Mouse (Mus musculus) forebrain, embryonic 14.5 days (tissue): Measurements from ENCODE around the gene Thpo. TPM values are rescaled to one million over a fixed set of nuclear protein-coding genes. Genes with fewer than 3 reads are reported as not detected.

Source experiments
- ATAC-seq: fragments of 200-750 bp; cut with Nextera tagmentation; 2 replicates; pipeline ENCODE4 v1.8.0; 2017; ENCODE audit warnings: mild to moderate bottlenecking, moderate library complexity
- DNase-seq: peaks from one replicate; pipeline ENCODE4 v3.0.0-alpha.2; 2015; ENCODE audit warnings: low spot score
- H3K27ac ChIP-seq: fragments of 300-500 bp; sonication (generic); 2 replicates; pipeline ENCODE4 v1.5.1; 2014; ENCODE audit warnings: low read depth, mild to moderate bottlenecking, control low read depth, low read length, moderate library complexity
- H3K27me3 ChIP-seq: fragments of 300-500 bp; sonication (generic); replicated peaks from 2 replicates; pipeline ENCODE4 v1.6.1; 2014; ENCODE audit warnings: low read length, control low read depth, mixed read lengths; ENCODE audit not compliant: control insufficient read depth, insufficient read depth
- H3K36me3 ChIP-seq: fragments of 300-500 bp; sonication (generic); 2 replicates; pipeline ENCODE4 v1.6.1; 2014; ENCODE audit warnings: low read length, control low read depth; ENCODE audit not compliant: control insufficient read depth, insufficient read depth
- H3K4me1 ChIP-seq: fragments of 300-500 bp; sonication (generic); 2 replicates; pipeline ENCODE4 v1.6.1; 2014; ENCODE audit warnings: antibody characterized with exemption, low read length, control low read depth; ENCODE audit not compliant: control insufficient read depth, insufficient read depth
- H3K4me2 ChIP-seq: fragments of 300-500 bp; sonication (generic); 2 replicates; pipeline ENCODE4 v1.6.1; 2014; ENCODE audit warnings: mild to moderate bottlenecking, control low read depth, low read length
- H3K4me3 ChIP-seq: fragments of 300-500 bp; sonication (generic); 2 replicates; pipeline ENCODE4 v1.5.1; 2014; ENCODE audit warnings: low read depth, low read length, control low read depth
- H3K9ac ChIP-seq: fragments of 300-500 bp; sonication (generic); 2 replicates; pipeline ENCODE4 v1.6.1; 2014; ENCODE audit warnings: mild to moderate bottlenecking, low read length, control low read depth, moderate library complexity
- H3K9me3 ChIP-seq: fragments of 300-500 bp; sonication (generic); replicated peaks from 2 replicates; pipeline ENCODE4 v1.6.1; 2016; ENCODE audit warnings: low read length, control low read depth, mixed read lengths; ENCODE audit not compliant: control insufficient read depth
- WGBS: fragments of 180-500 bp; shearing (Covaris S2); extraction: QIAGEN DNeasy Blood & Tissue Kit; methylation state at CpG from one replicate; pipeline ENCODE4 v1.1.7; 2014; 5-methylcytosine and 5-hydroxymethylcytosine counted together
- polyA plus RNA-seq: library from polyadenylated mRNA; unstranded; fragments of >200 nt; fragmentation: Nextera tagmentation; extraction: Ambion mirVana; gene quantifications from 2 replicates; pipeline ENCODE4 v1.2.1, GENCODE M21; 2014

The Thpo gene
- polyA plus RNA-seq, 1 experiment from 2014 or later, result 0.25 TPM

DNA sequence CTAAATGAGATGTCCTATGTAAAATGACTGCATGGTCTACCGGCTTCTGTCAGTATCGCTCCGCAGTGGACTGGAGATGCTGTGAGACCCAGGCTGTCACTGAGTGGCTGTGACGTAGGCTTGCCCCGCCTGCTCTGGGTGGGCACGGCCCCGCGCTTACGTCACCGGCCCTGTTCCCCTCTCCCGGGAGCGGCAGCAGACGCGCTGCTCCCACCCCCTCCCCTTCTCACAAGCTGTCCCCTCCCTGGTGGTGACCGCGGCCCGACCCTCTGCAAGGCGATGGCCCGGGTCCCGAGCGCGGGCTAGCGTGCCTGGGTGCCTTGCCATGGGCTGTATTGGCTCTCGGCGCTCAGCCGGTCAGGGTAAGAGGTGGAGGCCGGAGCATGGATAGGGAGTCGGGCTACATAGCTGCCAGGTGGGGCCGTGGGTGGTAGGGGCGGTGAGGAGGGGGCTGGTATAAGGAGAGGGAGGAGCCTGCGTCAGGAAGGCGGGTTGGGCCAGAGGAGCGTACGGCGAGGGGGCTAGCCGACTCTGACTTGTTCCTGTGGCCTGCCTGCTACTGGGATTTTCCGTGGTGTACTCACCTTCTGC is 41.1 kb downstream of the Thpo start, which contains the start of gene Fam131a:
TSS of gene Fam131a (plus strand) at position 131 of the 591 bp plus-strand sequence.
- Histone ChIP-seq H3K4me3 (peak within 1 kb of the TSS; percentile 57), H3K4me2 (peak within 1 kb of the TSS; percentile 88), H3K27ac (peak within 1 kb of the TSS; percentile 93), H3K27me3 (no peaks in the 10 kb centered on the region), H3K36me3 (peaks cover 41% of the 10 kb centered on the region), H3K9ac (peak within 1 kb of the TSS; percentile 79), H3K9me3 (no peaks in the 10 kb centered on the region), H3K4me1 (peaks cover 21% of the 10 kb centered on the region)
- peak; percentile 93 for ATAC-seq
- WGBS, result under 1% methylated on average over 37 of the region's 37 CpGs
- peak; percentile 96 for DNase-seq

DNA sequence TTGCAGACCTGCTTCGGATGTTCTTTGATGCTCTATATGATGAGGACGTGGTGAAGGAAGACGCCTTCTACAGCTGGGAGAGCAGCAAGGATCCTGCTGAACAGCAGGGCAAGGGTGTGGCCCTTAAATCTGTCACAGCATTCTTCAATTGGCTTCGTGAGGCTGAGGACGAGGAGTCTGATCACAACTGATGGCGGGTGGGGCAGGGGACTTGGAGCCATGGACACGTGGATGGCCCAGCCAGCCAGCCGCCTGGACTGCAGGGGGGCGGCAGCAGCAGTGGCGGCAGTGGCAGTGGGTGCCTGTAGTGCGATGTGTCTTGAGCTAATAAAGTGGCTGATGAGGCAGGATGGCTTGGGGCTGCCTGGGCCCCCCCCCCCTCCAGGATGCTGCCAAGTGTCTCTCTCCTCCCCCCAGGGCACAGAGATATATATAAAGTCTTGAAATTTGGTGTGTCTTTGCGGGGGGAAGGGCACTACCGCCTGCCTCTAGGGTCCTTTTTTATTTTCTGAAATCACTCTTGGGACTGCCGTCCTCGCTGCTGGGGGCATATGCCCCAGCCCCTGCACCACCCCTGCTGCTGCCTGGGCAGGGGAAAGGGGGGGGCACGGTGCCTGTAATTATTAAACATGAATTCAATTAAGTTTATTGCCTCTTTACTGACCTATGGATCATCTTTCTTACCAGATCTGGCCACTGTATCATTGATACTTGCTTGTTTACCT is 41.9 kb downstream of the Thpo start:
- peaks cover 21% of the 10 kb centered on the region for H3K4me1 ChIP-seq
- WGBS, result 47% methylated on average over 16 of the region's 16 CpGs
- peak overlapping the region; percentile 79; the same call in 1 of the 2 replicates for H3K9ac ChIP-seq
- DNase-seq (no peak), ATAC-seq (no peak)
- peak overlapping the region; percentile 88; the same call in 1 of the 2 replicates for H3K4me2 ChIP-seq
- H3K4me3 ChIP-seq, result 0 out of 2 replicates have a peak overlapping the region, but pooled peaks have one; percentile 57
- no peaks in the 10 kb centered on the region for H3K27me3 ChIP-seq
- H3K36me3 ChIP-seq, result peaks cover 49% of the 10 kb centered on the region
- no peaks in the 10 kb centered on the region for H3K9me3 ChIP-seq
- peak overlapping the region; percentile 93 for H3K27ac ChIP-seq

DNA sequence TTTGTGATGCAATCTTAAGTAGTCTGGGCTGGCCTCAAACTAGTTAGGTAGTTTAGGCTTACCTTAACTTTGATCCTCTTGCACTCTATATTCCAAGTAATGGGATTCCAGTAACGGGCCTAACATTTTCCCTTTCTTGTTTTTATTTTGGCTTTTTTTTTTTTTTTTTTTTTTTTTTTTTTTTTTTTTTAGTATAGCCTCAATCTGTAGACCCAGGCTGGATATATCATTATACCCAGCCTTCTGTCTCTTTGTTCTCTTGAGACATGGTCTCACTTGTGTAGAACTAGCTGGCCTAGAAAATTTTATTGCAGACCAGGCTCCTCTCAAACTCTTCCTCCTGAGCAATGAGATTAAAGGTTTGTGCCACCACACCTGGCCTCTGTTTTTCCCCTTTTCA is 42.7 kb downstream of the Thpo start:
- no peak for DNase-seq

DNA sequence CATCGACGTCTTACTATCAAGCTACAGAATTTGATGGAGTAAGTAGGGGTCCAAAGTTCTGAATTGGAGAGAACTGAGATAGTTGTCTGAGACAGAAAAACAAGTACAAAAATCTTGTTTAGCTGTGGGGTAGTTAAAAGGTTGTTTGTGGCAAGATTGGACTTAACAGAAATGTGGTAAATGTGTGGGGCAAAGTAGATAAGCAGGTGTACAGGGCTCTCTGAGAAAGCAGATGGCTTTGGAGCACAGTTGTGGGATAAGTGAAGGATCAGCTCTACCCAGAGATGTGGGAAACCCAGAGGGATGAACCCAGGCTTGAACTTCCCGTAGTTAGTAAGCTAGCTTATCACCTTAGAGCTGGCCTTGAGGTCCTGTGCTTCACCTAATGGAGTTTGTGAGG is 43.5 kb downstream of the Thpo start:
- H3K36me3 ChIP-seq, result peaks cover 65% of the 10 kb centered on the region

More for the DNA sequence above, 42.7 kb downstream of the Thpo start:
- no peak for ATAC-seq
- H3K27ac ChIP-seq, result no peak overlapping the region
- WGBS, result 89% methylated on average over 1 of the region's 1 CpGs
- H3K4me1 ChIP-seq, result peaks cover 18% of the 10 kb centered on the region
- H3K4me2 ChIP-seq, result no peak overlapping the region
- H3K9ac ChIP-seq, result no peak overlapping the region
- peaks cover 57% of the 10 kb centered on the region for H3K36me3 ChIP-seq
- no peak overlapping the region for H3K4me3 ChIP-seq
- no peaks in the 10 kb centered on the region for H3K9me3 ChIP-seq
- H3K27me3 ChIP-seq, result no peaks in the 10 kb centered on the region

GRCm38 (mm10) chr16:20677974-20678675 is 56.2 kb downstream of the Thpo start:
- H3K9ac ChIP-seq, result no peak overlapping the region
- no peak for ATAC-seq
- no peak overlapping the region for H3K4me2 ChIP-seq
- no peak overlapping the region for H3K4me3 ChIP-seq
- WGBS, result 65% methylated on average over 10 of the region's 10 CpGs
- H3K9me3 ChIP-seq, result no peaks in the 10 kb centered on the region
- peaks cover 9% of the 10 kb centered on the region for H3K4me1 ChIP-seq
- peak; percentile 47 for DNase-seq
- peaks cover 84% of the 10 kb centered on the region for H3K36me3 ChIP-seq
- H3K27ac ChIP-seq, result no peak overlapping the region
- no peaks in the 10 kb centered on the region for H3K27me3 ChIP-seq

More for the DNA sequence above, 43.5 kb downstream of the Thpo start:
- Histone ChIP-seq H3K9ac (no peak overlapping the region), H3K4me1 (peaks cover 15% of the 10 kb centered on the region), H3K4me2 (no peak overlapping the region), H3K27ac (no peak overlapping the region), H3K4me3 (no peak overlapping the region), H3K27me3 (no peaks in the 10 kb centered on the region), H3K9me3 (no peaks in the 10 kb centered on the region)
- WGBS, result 92% methylated on average over 3 of the region's 3 CpGs
- ATAC-seq (no peak), DNase-seq (no peak)

DNA sequence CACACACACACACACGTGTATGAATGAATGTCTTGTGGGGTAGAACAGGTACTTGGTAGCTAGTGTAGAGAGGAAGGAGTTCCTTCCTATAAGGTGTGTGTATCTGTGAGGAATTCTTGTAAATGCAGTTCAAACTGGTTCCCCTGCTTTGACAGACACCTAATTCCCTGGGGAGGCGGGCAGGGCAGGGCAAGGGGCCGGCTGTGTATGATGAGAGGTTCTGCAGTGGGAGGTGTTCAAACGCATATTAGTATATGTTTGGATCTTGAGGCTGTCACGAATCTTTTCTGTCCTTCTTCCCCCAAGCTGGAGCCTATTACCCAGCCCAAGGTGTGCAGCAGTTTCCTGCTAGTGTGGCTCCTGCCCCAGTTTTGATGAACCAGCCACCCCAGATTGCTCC is 56.9 kb downstream of the Thpo start:
- Histone ChIP-seq H3K9me3 (no peaks in the 10 kb centered on the region), H3K4me1 (peaks cover 9% of the 10 kb centered on the region), H3K36me3 (peaks cover 76% of the 10 kb centered on the region), H3K4me2 (no peak overlapping the region), H3K27ac (no peak overlapping the region), H3K9ac (no peak overlapping the region), H3K4me3 (no peak overlapping the region), H3K27me3 (no peaks in the 10 kb centered on the region)
- DNase-seq, result no peak
- ATAC-seq, result no peak
- 91% methylated on average over 5 of the region's 5 CpGs for WGBS

GRCm38 (mm10) chr16:20676702-20677101 is 57.6 kb downstream of the Thpo start:
- 85% methylated on average over 4 of the region's 4 CpGs for WGBS
- Histone ChIP-seq H3K36me3 (peaks cover 70% of the 10 kb centered on the region), H3K4me2 (no peak overlapping the region), H3K4me1 (peaks cover 9% of the 10 kb centered on the region), H3K27me3 (no peaks in the 10 kb centered on the region), H3K27ac (no peak overlapping the region), H3K4me3 (no peak overlapping the region), H3K9me3 (no peaks in the 10 kb centered on the region), H3K9ac (no peak overlapping the region)
- DNase-seq (peak; percentile 29), ATAC-seq (no peak)

- Histone ChIP-seq H3K9ac (no peak overlapping the region), H3K4me2 (no peak overlapping the region), H3K4me3 (no peak overlapping the region), H3K9me3 (no peaks in the 10 kb centered on the region), H3K36me3 (peaks cover 55% of the 10 kb centered on the region), H3K27me3 (no peaks in the 10 kb centered on the region), H3K27ac (no peak overlapping the region), H3K4me1 (peaks cover 9% of the 10 kb centered on the region)
- DNase-seq (no peak), ATAC-seq (no peak)
- WGBS, result 93% methylated on average over 6 of the region's 6 CpGs
These were observed 59.1 kb downstream of the Thpo start for GRCm38 (mm10) chr16:20675213-20675612.
